Mouse (Mus musculus): ENCODE results near the gene 5430403G16Rik.
A peak's percentile ranks its signal among the peaks of the same experiment; 100 is the strongest.
"Not testable (repeated sequence)": the region's sequence is repeated elsewhere in the genome, so short reads cannot be mapped to it uniquely, and the experiment has no call there.

The 5430403G16Rik gene

GRCm38 (mm10) chr5:109690537-109691201 lies at the start of gene 5430403G16Rik:
Gene 5430403G16Rik, minus strand, starts transcription at chr5:109691041.
- DNase-seq (ENCODE audit: low spot score in 2 of 2): peak; percentile 52 to 81

- DNase-seq (ENCODE audit: low spot score in 2 of 2): not testable (repeated sequence)
These were observed 26.5 kb upstream of the 5430403G16Rik start for GRCm38 (mm10) chr5:109717341-109717740.

GRCm38 (mm10) chr5:109691205-109691965 lies 544 bp upstream of the 5430403G16Rik start:
- DNase-seq (ENCODE audit: low spot score in 2 of 2): not testable (repeated sequence)

GRCm38 (mm10) chr5:109682921-109683320 lies 7.9 kb downstream of the 5430403G16Rik start:
- DNase-seq (ENCODE audit: low spot score in 2 of 2): no peak
